Mouse (Mus musculus) CH12.LX (cell line): Measurements from ENCODE around the gene Rnf183. TPM values are rescaled to one million over a fixed set of nuclear protein-coding genes. Genes with fewer than 3 reads are reported as not detected.
A peak's percentile ranks its signal among the peaks of the same experiment; 100 is the strongest.

ENCODE experiments used
- DNase-seq: peaks from one replicate; pipeline ENCODE4 v3.0.0-alpha.2; 2013; ENCODE audit errors: extremely low read depth
- H3K27ac ChIP-seq: 2 replicates; pipeline ENCODE4 v1.5.1; 2012; ENCODE audit warnings: low read depth, mild to moderate bottlenecking, control low read depth, moderate library complexity; ENCODE audit not compliant: insufficient read depth
- H3K27me3 ChIP-seq: replicated peaks from 2 replicates; pipeline ENCODE3; 2012; ENCODE audit warnings: inconsistent platforms
- H3K36me3 ChIP-seq, 2 experiments: replicated peaks in 1 of 2; 2 replicates each; pipeline versions ENCODE3 to v1.6.1; 2012; ENCODE audit warnings: inconsistent platforms in 1 of 2, low read length in 1 of 2, mild to moderate bottlenecking in 1 of 2, mixed read lengths in 1 of 2, moderate library complexity in 1 of 2; ENCODE audit not compliant: control insufficient read depth in 1 of 2, insufficient read depth in 1 of 2
- H3K4me1 ChIP-seq, 2 experiments: 2 replicates each; pipeline ENCODE4 v1.6.1; 2012; ENCODE audit warnings: inconsistent platforms in 1 of 2, moderate library complexity in 1 of 2; ENCODE audit not compliant: insufficient read depth in 2 of 2, control insufficient read depth in 1 of 2
- H3K4me2 ChIP-seq: 2 replicates; pipeline ENCODE4 v1.6.1; 2012; ENCODE audit warnings: low read depth, mild to moderate bottlenecking, control low read depth; ENCODE audit not compliant: poor library complexity, insufficient read depth, severe bottlenecking
- H3K4me3 ChIP-seq, 3 experiments: fragments of 150-350 bp in 1 of 3; sonication (generic) in 1 of 3; replicated peaks in 1 of 3; 2 replicates each; pipeline versions ENCODE3 to v1.5.1; 2011 to 2012; ENCODE audit warnings: low read depth in 2 of 3, low read length in 2 of 3, mild to moderate bottlenecking in 2 of 3, moderate library complexity in 2 of 3, control low read depth in 1 of 3, improper control_type of control experiment in 1 of 3, inconsistent platforms in 1 of 3, mixed read lengths in 1 of 3; ENCODE audit not compliant: poor library complexity in 1 of 3
- H3K79me2 ChIP-seq: replicated peaks from 2 replicates; pipeline ENCODE4 v1.6.1; 2012; ENCODE audit warnings: mild to moderate bottlenecking, moderate library complexity; ENCODE audit not compliant: control insufficient read depth, poor library complexity, insufficient read depth, severe bottlenecking; ENCODE audit errors: extremely low read depth
- H3K9ac ChIP-seq: 2 replicates; pipeline ENCODE4 v1.6.1; 2012; ENCODE audit warnings: low read depth, mild to moderate bottlenecking, control low read depth, moderate library complexity; ENCODE audit not compliant: insufficient read depth
- H3K9me3 ChIP-seq: replicated peaks from 2 replicates; pipeline ENCODE3; 2012; ENCODE audit warnings: low read length, inconsistent platforms, mixed read lengths
- BHLHE40 ChIP-seq: IDR thresholded peaks from 2 replicates; pipeline ENCODE4 v1.6.1; 2011; ENCODE audit warnings: mild to moderate bottlenecking, low read depth, low read length, improper control_type of control experiment
- CHD1 ChIP-seq: IDR thresholded peaks from 2 replicates; pipeline ENCODE4 v1.6.1; 2012; ENCODE audit warnings: low read depth, low read length, improper control_type of control experiment, inconsistent platforms
- CHD2 ChIP-seq: IDR thresholded peaks from 2 replicates; pipeline ENCODE4 v1.6.1; 2011; ENCODE audit warnings: low read length, improper control_type of control experiment
- CTCF ChIP-seq, 2 experiments: IDR thresholded peaks in 1 of 2; conservative IDR thresholded peaks in 1 of 2; 2 replicates each; pipeline ENCODE4 v1.5.1; 2011 to 2012; ENCODE audit warnings: low read depth in 2 of 2, low read length in 2 of 2, improper control_type of control experiment in 1 of 2, inconsistent platforms in 1 of 2, mild to moderate bottlenecking in 1 of 2, moderate library complexity in 1 of 2
- E2F4 ChIP-seq: IDR thresholded peaks from 2 replicates; pipeline ENCODE4 v1.6.1; 2011; ENCODE audit warnings: low read depth, low read length, improper control_type of control experiment; ENCODE audit not compliant: insufficient replicate concordance
- ELF1 ChIP-seq: IDR thresholded peaks from 2 replicates; pipeline ENCODE4 v1.6.1; 2014; ENCODE audit warnings: low read depth, mild to moderate bottlenecking, inconsistent platforms, low read length, improper control_type of control experiment
- EP300 ChIP-seq: IDR thresholded peaks from 2 replicates; pipeline ENCODE4 v1.6.1; 2011; ENCODE audit warnings: low read length, improper control_type of control experiment
- ETS1 ChIP-seq: conservative IDR thresholded peaks from 2 replicates; pipeline ENCODE4 v1.6.1; 2012; ENCODE audit warnings: low read depth, mild to moderate bottlenecking, inconsistent platforms, low read length, improper control_type of control experiment, moderate library complexity
- IRF4 ChIP-seq: IDR thresholded peaks from 2 replicates; pipeline ENCODE4 v1.6.1; 2014; ENCODE audit warnings: low read depth, mild to moderate bottlenecking, inconsistent platforms, low read length, improper control_type of control experiment
- JUN ChIP-seq: IDR thresholded peaks from 2 replicates; pipeline ENCODE4 v1.6.1; 2011; ENCODE audit warnings: low read depth, mild to moderate bottlenecking, low read length, improper control_type of control experiment, moderate library complexity; ENCODE audit not compliant: insufficient read depth
- JUND ChIP-seq: conservative IDR thresholded peaks from 2 replicates; pipeline ENCODE4 v1.6.1; 2011; ENCODE audit warnings: low read depth, low read length, improper control_type of control experiment
- MAFK ChIP-seq: IDR thresholded peaks from 2 replicates; pipeline ENCODE4 v1.6.1; 2011; ENCODE audit warnings: low read length, improper control_type of control experiment; ENCODE audit not compliant: insufficient replicate concordance
- MAX ChIP-seq: IDR thresholded peaks from 2 replicates; pipeline ENCODE4 v1.6.1; 2011; ENCODE audit warnings: low read length, improper control_type of control experiment
- MAZ ChIP-seq: IDR thresholded peaks from 2 replicates; pipeline ENCODE4 v1.6.1; 2012; ENCODE audit warnings: low read depth, mild to moderate bottlenecking, inconsistent platforms, low read length, improper control_type of control experiment, moderate library complexity
- MEF2A ChIP-seq: IDR thresholded peaks from 2 replicates; pipeline ENCODE4 v1.6.1; 2014; ENCODE audit warnings: low read depth, mild to moderate bottlenecking, inconsistent platforms, low read length, improper control_type of control experiment, borderline replicate concordance
- MXI1 ChIP-seq: IDR thresholded peaks from 2 replicates; pipeline ENCODE4 v1.6.1; 2011; ENCODE audit warnings: mild to moderate bottlenecking, low read depth, low read length, improper control_type of control experiment
- NELFE ChIP-seq: IDR thresholded peaks from 2 replicates; pipeline ENCODE4 v1.6.1; 2011; ENCODE audit warnings: low read depth, low read length, improper control_type of control experiment
- NRF1 ChIP-seq: IDR thresholded peaks from 2 replicates; pipeline ENCODE4 v1.6.1; 2014; ENCODE audit warnings: low read depth, mild to moderate bottlenecking, inconsistent platforms, low read length, improper control_type of control experiment, moderate library complexity
- PAX5 ChIP-seq: IDR thresholded peaks from 2 replicates; pipeline ENCODE4 v1.6.1; 2012; ENCODE audit warnings: low read length, inconsistent platforms, mixed read lengths
- POLR2A ChIP-seq: IDR thresholded peaks from 2 replicates; pipeline ENCODE4 v1.6.1; 2011; ENCODE audit warnings: low read depth, mild to moderate bottlenecking, improper control_type of control experiment, low read length
- POLR2AphosphoS2 ChIP-seq: IDR thresholded peaks from 2 replicates; pipeline ENCODE4 v1.6.1; 2011; ENCODE audit warnings: low read depth, low read length, improper control_type of control experiment
- RCOR1 ChIP-seq: conservative IDR thresholded peaks from 2 replicates; pipeline ENCODE4 v1.6.1; 2012; ENCODE audit warnings: low read depth, mild to moderate bottlenecking, inconsistent platforms, low read length, improper control_type of control experiment
- SIN3A ChIP-seq: IDR thresholded peaks from 2 replicates; pipeline ENCODE4 v1.6.1; 2012; ENCODE audit warnings: low read length, improper control_type of control experiment, inconsistent platforms
- SMC3 ChIP-seq: IDR thresholded peaks from 2 replicates; pipeline ENCODE4 v1.6.1; 2011; ENCODE audit warnings: low read depth, low read length, improper control_type of control experiment
- TBP ChIP-seq: conservative IDR thresholded peaks from 2 replicates; pipeline ENCODE4 v1.6.1; 2011; ENCODE audit warnings: low read depth, low read length, improper control_type of control experiment
- TCF12 ChIP-seq: IDR thresholded peaks from 2 replicates; pipeline ENCODE4 v1.6.1; 2014; ENCODE audit warnings: low read depth, mild to moderate bottlenecking, inconsistent platforms, low read length, improper control_type of control experiment
- UBTF ChIP-seq: IDR thresholded peaks from 2 replicates; pipeline ENCODE4 v1.6.1; 2012; ENCODE audit warnings: low read depth, mild to moderate bottlenecking, inconsistent platforms, low read length, improper control_type of control experiment, moderate library complexity
- USF1 ChIP-seq: IDR thresholded peaks from 2 replicates; pipeline ENCODE4 v1.6.1; 2014; ENCODE audit warnings: low read depth, mild to moderate bottlenecking, inconsistent platforms, low read length, improper control_type of control experiment
- ZKSCAN1 ChIP-seq: IDR thresholded peaks from 2 replicates; pipeline ENCODE4 v1.6.1; 2012; ENCODE audit warnings: low read depth, inconsistent platforms, low read length, improper control_type of control experiment, borderline replicate concordance
- ZMIZ1 ChIP-seq: IDR thresholded peaks from 2 replicates; pipeline ENCODE4 v1.6.1; 2012; ENCODE audit warnings: low read depth, mild to moderate bottlenecking, inconsistent platforms, low read length, improper control_type of control experiment
- ZNF384 ChIP-seq: IDR thresholded peaks from 2 replicates; pipeline ENCODE4 v1.6.1; 2012; ENCODE audit warnings: low read depth, low read length, improper control_type of control experiment, inconsistent platforms
- dilution Hi-C: fragments of 300-500 bp; cut with MboI; formaldehyde crosslinking; loops from 2 replicates; pipeline ENCODE4 v1.14.3; 2020; ENCODE audit warnings: low sequenced_read_pairs; ENCODE audit not compliant: extremely low pct_unique_long_range_greater_than_20kb, extremely low pct_ligation_motif_present
- in situ Hi-C: fragments of 300-500 bp; cut with MboI; formaldehyde crosslinking; loops from 3 replicates; pipeline ENCODE4 v1.14.3; 2019; ENCODE audit warnings: low sequenced_read_pairs, low pct_ligation_motif_present, low pct_unique_long_range_greater_than_20kb, mixed read lengths
- polyA plus RNA-seq: library from polyadenylated mRNA; unstranded; fragments of >175 nt; gene quantifications from 2 replicates; pipeline ENCODE4 v1.2.1, GENCODE M21; 2012; ENCODE audit warnings: low read depth; ENCODE audit not compliant: insufficient read length
- total RNA-seq, 2 experiments: library from RNA; depleted of rRNA; stranded (reverse); fragments of 300-350 nt in 1 of 2; fragments of >200 nt in 1 of 2; gene quantifications; 2 replicates each; pipeline ENCODE4 v1.2.3; 2012 to 2014

Gene Rnf183
- total and polyA plus RNA-seq, 3 experiments: 4.0 to 4.4 (median 4.1) TPM

DNA sequence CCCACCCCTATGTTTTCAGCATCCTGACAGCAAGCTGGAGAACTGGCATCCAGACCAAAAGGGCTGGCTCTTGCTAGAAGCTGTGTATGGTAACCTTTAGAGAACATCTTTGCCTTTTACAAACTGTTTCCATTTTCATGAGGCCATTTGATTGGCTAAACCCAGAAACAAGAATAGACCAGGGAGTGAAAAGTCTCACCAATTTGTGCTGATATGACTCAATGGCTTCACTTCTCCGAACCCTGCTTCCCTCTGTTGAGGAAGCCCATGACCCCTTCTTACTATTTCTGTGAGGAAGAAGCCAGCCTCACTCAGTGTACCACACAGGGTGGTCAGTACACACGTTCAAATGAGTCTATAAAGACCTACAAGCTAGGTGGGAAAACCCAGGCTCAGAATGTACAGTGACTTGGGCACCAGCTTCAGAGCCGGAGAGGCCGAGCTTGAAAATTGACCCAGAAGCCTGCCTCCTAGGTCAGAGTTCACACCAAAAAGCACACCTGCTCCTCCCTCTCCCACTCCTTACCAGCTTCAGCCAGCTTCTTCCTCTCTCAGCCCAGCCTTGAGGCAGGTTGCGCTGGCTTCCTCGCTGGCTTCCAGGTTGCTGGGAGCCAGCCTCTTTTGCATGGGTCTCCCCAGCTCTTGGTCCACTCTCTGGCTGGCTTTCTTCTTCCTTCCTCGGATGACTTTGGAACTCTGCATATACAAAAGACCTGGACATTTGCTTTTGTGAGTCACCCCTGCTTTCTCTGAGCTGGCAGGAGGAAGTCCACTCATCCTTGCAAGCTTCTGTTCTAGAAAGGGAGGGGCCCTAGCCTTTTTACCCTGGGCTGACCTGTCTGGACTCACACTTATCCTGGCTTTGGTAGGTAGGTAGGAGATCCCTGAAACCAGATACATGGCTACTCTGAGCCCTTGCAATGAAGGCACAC, 847 bp downstream of the Rnf183 start:
- TF ChIP-seq JUND (peak; percentile 94), NRF1 (0 out of 2 replicates have a peak, but pooled peaks have one; percentile 4), ZMIZ1 (peak; percentile 30; the same call in 1 of the 2 replicates), E2F4 (no peak), PAX5 (no peak), RCOR1 (0 out of 2 replicates have a peak, but pooled peaks have one; percentile 62), IRF4 (peak; percentile 93), TBP (peak; percentile 71), USF1 (no peak), CHD2 (peak; percentile 57; the same call in 1 of the 2 replicates), NELFE (0 out of 2 replicates have a peak, but pooled peaks have one; percentile 25), BHLHE40 (peak; percentile 35; the same call in 1 of the 2 replicates), MAX (peak; percentile 62; the same call in 1 of the 2 replicates), ZKSCAN1 (no peak), MAFK (peak; percentile 82), JUN (peak; percentile 81), POLR2A (peak; percentile 57), TCF12 (peak; percentile 61; the same call in 1 of the 2 replicates), ELF1 (peak; percentile 17; the same call in 1 of the 2 replicates), UBTF (no peak), MEF2A (peak; percentile 89), ETS1 (peak; percentile 67), ZNF384 (no peak), CHD1 (no peak), MXI1 (0 out of 2 replicates have a peak, but pooled peaks have one; percentile 39), SIN3A (peak; percentile 51; the same call in 1 of the 2 replicates), SMC3 (peak; percentile 5; the same call in 1 of the 2 replicates), CTCF (conservative IDR thresholded peaks at IDR 0.05 in 1 of 2, IDR thresholded peaks at IDR 0.05 in 1 of 2; ENCODE audit: low read depth in 2 of 2, low read length in 2 of 2) (peak in 1 of 2 experiments; percentile 24; a peak in 1 of 4 replicates), POLR2AphosphoS2 (no peak), MAZ (no peak), EP300 (peak; percentile 85)
- dilution Hi-C loops (no loop called here), in situ Hi-C loops (no loop called here)
- Histone ChIP-seq H3K9ac (peak overlapping the region; percentile 15), H3K27ac (peak overlapping the region; percentile 85), H3K4me2 (peak overlapping the region; percentile 88), H3K9me3 (no peaks in the 10 kb centered on the region), H3K4me3 (peak overlapping the region; percentile 9 to 30 (median 26)), H3K36me3 (peaks cover 0 to under 1% of the 10 kb centered on the region in 2 experiments), H3K4me1 (peaks cover 8 to 58% of the 10 kb centered on the region in 2 experiments; a peak in 3 of 4 replicates), H3K27me3 (no peaks in the 10 kb centered on the region), H3K79me2 (no peaks in the 10 kb centered on the region)
- DNase-seq: peak; percentile 75
